Mouse (Mus musculus): ENCODE data around the gene Tmem144. TPM values are rescaled to one million over a fixed set of nuclear protein-coding genes. Genes with fewer than 3 reads are reported as not detected.

Gene Tmem144
- 5.9 TPM for polyA plus RNA-seq (2014; fragmentation: Illumina TruSeq; extraction: RNeasy Lipid Tissue Mini Kit (QIAGEN cat#74804))

GRCm38 (mm10) chr3:79852654-79853166 is at the start of gene Tmem144:
Tmem144 (minus strand) TSS chr3:79852773.

GRCm38 (mm10) chr3:79884305-79884704 is 31.7 kb upstream of the Tmem144 start, which contains the start of gene Fam198b:
Fam198b (plus strand) TSS chr3:79884533.

Other genes starting within 250 kb of the Tmem144 start
- 10.5 TPM for gene 4930579G24Rik, start 223.7 kb downstream of the Tmem144 start, polyA plus RNA-seq (2014; fragmentation: Illumina TruSeq; extraction: RNeasy Lipid Tissue Mini Kit (QIAGEN cat#74804))
- 158 TPM for gene Etfdh, start 223.3 kb downstream of the Tmem144 start, polyA plus RNA-seq (2014; fragmentation: Illumina TruSeq; extraction: RNeasy Lipid Tissue Mini Kit (QIAGEN cat#74804))
- 11.5 TPM for gene Rxfp1, start 114.9 kb downstream of the Tmem144 start, polyA plus RNA-seq (2014; fragmentation: Illumina TruSeq; extraction: RNeasy Lipid Tissue Mini Kit (QIAGEN cat#74804))
- 40.2 TPM for gene Fam198b, start 31.8 kb upstream of the Tmem144 start, polyA plus RNA-seq (2014; fragmentation: Illumina TruSeq; extraction: RNeasy Lipid Tissue Mini Kit (QIAGEN cat#74804))

All from ovary, adult 10 weeks (tissue).